Mouse (Mus musculus) thymus, adult 2 months (tissue): ENCODE results near the gene Prl3d2. TPM values are rescaled to one million over a fixed set of nuclear protein-coding genes. Genes with fewer than 3 reads are reported as not detected.
"Not testable (repeated sequence)": the region's sequence is repeated elsewhere in the genome, so short reads cannot be mapped to it uniquely, and the experiment has no call there.

Source experiments
- DNase-seq: peaks from one replicate; pipeline ENCODE4 v3.0.0; 2021
- H3K27ac ChIP-seq: fragments of 200-500 bp; 2 replicates; pipeline ENCODE4 v1.5.1; 2012; ENCODE audit warnings: low read length, control low read depth; ENCODE audit not compliant: control insufficient read depth, insufficient read depth
- H3K27me3 ChIP-seq: fragments of 200-500 bp; 2 replicates; pipeline ENCODE4 v1.6.1; 2012; ENCODE audit warnings: mild to moderate bottlenecking, low read length, moderate library complexity, mixed read lengths; ENCODE audit not compliant: control insufficient read depth, insufficient read depth
- H3K36me3 ChIP-seq: fragments of 200-500 bp; 2 replicates; pipeline ENCODE4 v1.6.1; 2012; ENCODE audit warnings: mild to moderate bottlenecking, low read length, moderate library complexity; ENCODE audit not compliant: control insufficient read depth, insufficient read depth
- H3K4me1 ChIP-seq: fragments of 200-500 bp; replicated peaks from 2 replicates; pipeline ENCODE4 v1.6.1; 2012; ENCODE audit warnings: low read length; ENCODE audit not compliant: control insufficient read depth, insufficient read depth
- H3K4me3 ChIP-seq: fragments of 200-500 bp; 2 replicates; pipeline ENCODE4 v1.5.1; 2012; ENCODE audit warnings: mild to moderate bottlenecking, low read length, control low read depth, moderate library complexity; ENCODE audit not compliant: control insufficient read depth, insufficient read depth
- CTCF ChIP-seq: fragments of 200-500 bp; IDR thresholded peaks from 2 replicates; pipeline ENCODE4 v1.5.1; 2012; ENCODE audit warnings: mild to moderate bottlenecking, control low read depth, low read length, moderate library complexity, borderline replicate concordance; ENCODE audit not compliant: control insufficient read depth, poor library complexity, insufficient read depth; ENCODE audit errors: extremely low read depth
- POLR2A ChIP-seq: fragments of 200-500 bp; IDR thresholded peaks from 2 replicates; pipeline ENCODE4 v1.6.1; 2012; ENCODE audit warnings: mild to moderate bottlenecking, low read length, control low read depth, moderate library complexity; ENCODE audit not compliant: control insufficient read depth, poor library complexity, insufficient read depth; ENCODE audit errors: extremely low read depth
- WGBS: fragments of 180-500 bp; shearing (Covaris S2); methylation state at CpG from one replicate; pipeline ENCODE4 v1.1.7; 2018; 5-methylcytosine and 5-hydroxymethylcytosine counted together
- polyA plus RNA-seq: library from polyadenylated mRNA; depleted of rRNA; stranded (reverse); fragments of >200 nt; gene quantifications from 2 replicates; pipeline ENCODE4 v1.2.3, GENCODE M21; 2012; rRNA removed

Prl3d2 gene
- not detected in 2 replicates for polyA plus RNA-seq

DNA sequence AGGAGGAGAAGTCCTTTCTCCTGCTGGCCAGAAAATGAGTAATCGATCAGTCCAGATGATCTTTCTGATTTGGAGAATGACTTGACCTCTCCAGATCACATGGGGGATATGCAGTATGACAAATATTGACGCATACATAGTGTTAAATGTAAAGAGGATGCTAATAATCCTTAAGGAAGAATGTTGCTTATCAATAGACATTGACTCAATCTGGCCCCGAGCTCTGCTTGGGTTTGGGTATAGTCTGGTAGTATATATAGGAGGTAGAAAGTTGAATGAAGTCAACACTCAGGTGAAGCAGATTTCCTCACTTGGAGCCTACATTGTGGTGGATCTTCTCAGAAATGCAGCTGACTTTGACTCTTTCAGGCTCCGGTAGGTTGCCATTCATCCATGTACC is at the start of gene Prl3d2:
Gene Prl3d2 (plus strand): TSS at position 301 of the 400 bp plus-strand sequence.
- 89% methylated on average over 4 of the region's 4 CpGs for WGBS
- not testable (repeated sequence) for H3K4me3 ChIP-seq, H3K27me3 ChIP-seq

DNA sequence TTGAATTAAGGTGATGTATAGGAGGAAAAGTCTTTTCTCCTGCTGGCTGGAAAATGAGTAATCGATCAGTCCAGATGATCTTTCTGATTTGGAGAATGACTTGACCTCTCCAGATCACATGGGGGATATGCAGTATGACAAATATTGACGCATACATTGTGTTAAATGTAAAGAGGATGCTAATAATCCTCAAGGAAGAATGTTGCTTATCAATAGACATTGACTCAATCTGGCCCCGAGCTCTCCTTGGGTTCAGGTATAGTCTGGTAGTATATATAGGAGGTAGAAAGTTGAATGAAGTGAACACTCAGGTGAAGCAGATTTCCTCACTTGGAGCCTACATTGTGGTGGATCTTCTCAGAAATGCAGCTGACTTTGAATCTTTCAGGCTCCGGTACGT is 27.6 kb upstream of the Prl3d2 start, which contains the start of gene Prl3d1:
Gene Prl3d1 (plus strand): TSS at position 301 of the 400 bp plus-strand sequence.
- WGBS: 94% methylated on average over 5 of the region's 5 CpGs

More for the DNA sequence above, at the start of gene Prl3d2:
- H3K27ac ChIP-seq, H3K4me1 ChIP-seq, H3K36me3 ChIP-seq, DNase-seq: not testable (repeated sequence)

DNA sequence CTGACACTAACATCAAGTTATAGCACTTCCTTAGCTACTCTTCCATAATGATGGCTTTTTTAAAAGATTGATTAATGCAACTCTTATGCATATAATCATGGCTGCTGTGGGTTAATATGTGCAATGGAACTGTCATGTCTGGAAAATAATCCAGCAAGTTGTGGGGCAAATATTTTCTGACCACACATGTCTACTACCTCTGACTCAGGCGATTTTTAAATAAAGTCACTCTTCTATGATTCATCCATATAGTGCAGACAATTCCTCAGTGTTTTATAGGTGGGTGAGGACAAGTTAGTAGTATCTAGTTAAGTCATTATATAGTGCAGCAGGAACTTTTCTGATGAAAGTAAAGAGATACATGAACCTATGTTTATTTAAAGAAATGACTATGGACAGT is 26.8 kb downstream of the Prl3d2 start:
- no peak for TF ChIP-seq POLR2A
- TF ChIP-seq CTCF: no peak
- 60% methylated on average over 1 of the region's 1 CpGs for WGBS
- no peak for DNase-seq
- Histone ChIP-seq H3K4me3 (no peak overlapping the region), H3K27ac (no peak overlapping the region), H3K36me3 (no peaks in the 10 kb centered on the region), H3K27me3 (no peaks in the 10 kb centered on the region), H3K4me1 (no peaks in the 10 kb centered on the region)

More for the DNA sequence above, 27.6 kb upstream of the Prl3d2 start, which contains the start of gene Prl3d1:
- not testable (repeated sequence) for DNase-seq, H3K36me3 ChIP-seq, H3K27ac ChIP-seq, H3K27me3 ChIP-seq, H3K4me3 ChIP-seq, H3K4me1 ChIP-seq

DNA sequence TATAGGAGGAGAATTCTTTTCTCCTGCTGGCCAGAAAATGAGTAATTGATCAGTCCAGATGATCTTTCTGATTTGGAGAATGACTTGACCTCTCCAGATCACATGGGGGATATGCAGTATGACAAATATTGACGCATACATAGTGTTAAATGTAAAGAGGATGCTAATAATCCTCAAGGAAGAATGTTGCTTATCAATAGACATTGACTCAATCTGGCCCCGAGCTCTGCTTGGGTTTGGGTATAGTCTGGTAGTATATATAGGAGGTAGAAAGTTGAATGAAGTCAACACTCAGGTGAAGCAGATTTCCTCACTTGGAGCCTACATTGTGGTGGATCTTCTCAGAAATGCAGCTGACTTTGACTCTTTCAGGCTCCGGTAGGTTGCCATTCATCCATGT is 35.0 kb downstream of the Prl3d2 start, which contains the start of gene Prl3d3:
Gene Prl3d3 (plus strand): TSS at position 301 of the 400 bp plus-strand sequence.
- not testable (repeated sequence) for H3K4me1 ChIP-seq, H3K27me3 ChIP-seq, H3K36me3 ChIP-seq, H3K4me3 ChIP-seq, H3K27ac ChIP-seq, DNase-seq
- WGBS: 90% methylated on average over 3 of the region's 3 CpGs

Other genes with a start within 250 kb of the Prl3d2 start
- gene Prl, start 64.1 kb upstream of the Prl3d2 start, polyA plus RNA-seq: not detected in 2 replicates
- not detected in 2 replicates for gene Prl3d1, start 27.5 kb upstream of the Prl3d2 start, polyA plus RNA-seq
- gene Prl3d3, start 35.1 kb downstream of the Prl3d2 start, polyA plus RNA-seq: not detected in 2 replicates
- gene Prl3c1, start 75.0 kb downstream of the Prl3d2 start, polyA plus RNA-seq: not detected in 2 replicates
- 0.20 TPM in 1 of 2 replicates, not detected in the other for gene Prl3b1, start 120.1 kb downstream of the Prl3d2 start, polyA plus RNA-seq
- not detected in 2 replicates for gene Prl3a1, start 137.7 kb downstream of the Prl3d2 start, polyA plus RNA-seq
- not detected in 2 replicates for gene Prl6a1, start 190.9 kb downstream of the Prl3d2 start, polyA plus RNA-seq
- gene Prl8a2, start 224.0 kb downstream of the Prl3d2 start, polyA plus RNA-seq: 0.18 TPM in 1 of 2 replicates, not detected in the other